Mouse (Mus musculus): ENCODE measurements around the gene Efemp2. TPM values are rescaled to one million over a fixed set of nuclear protein-coding genes. Genes with fewer than 3 reads are reported as not detected.
"Not testable (repeated sequence)": the region's sequence is repeated elsewhere in the genome, so short reads cannot be mapped to it uniquely, and the experiment has no call there.

The Efemp2 gene
- polyA plus RNA-seq, 1 experiment, result 58.5 TPM

GRCm38 (mm10) chr19:5490898-5491708, 17.3 kb downstream of the Efemp2 start:
- no peak for TF ChIP-seq POLR2A (IDR thresholded peaks at IDR 0.05; ENCODE audit: borderline replicate concordance, extremely low read depth, insufficient read depth, insufficient read length, poor library complexity, severe bottlenecking)
- TF ChIP-seq CTCF (IDR thresholded peaks at IDR 0.05; ENCODE audit: borderline replicate concordance, extremely low read depth, insufficient read depth, insufficient read length), result no peak
- peak; percentile 87 for DNase-seq (ENCODE audit: low read depth)

- DNase-seq (ENCODE audit: low read depth), result no peak
- no peak for TF ChIP-seq CTCF (IDR thresholded peaks at IDR 0.05; ENCODE audit: borderline replicate concordance, extremely low read depth, insufficient read depth, insufficient read length)
- no peak for TF ChIP-seq POLR2A (IDR thresholded peaks at IDR 0.05; ENCODE audit: borderline replicate concordance, extremely low read depth, insufficient read depth, insufficient read length, poor library complexity, severe bottlenecking)
Observed at GRCm38 (mm10) chr19:5492641-5493040, 18.9 kb downstream of the Efemp2 start.

- DNase-seq (ENCODE audit: low read depth), result not testable (repeated sequence)
Observed at GRCm38 (mm10) chr19:5493301-5493721, 19.6 kb downstream of the Efemp2 start.

- no peak for DNase-seq (ENCODE audit: low read depth)
- no peak for TF ChIP-seq CTCF (IDR thresholded peaks at IDR 0.05; ENCODE audit: borderline replicate concordance, extremely low read depth, insufficient read depth, insufficient read length)
- TF ChIP-seq POLR2A (IDR thresholded peaks at IDR 0.05; ENCODE audit: borderline replicate concordance, extremely low read depth, insufficient read depth, insufficient read length, poor library complexity, severe bottlenecking), result no peak
Observed at GRCm38 (mm10) chr19:5494314-5494713, 20.6 kb downstream of the Efemp2 start.

- no peak for DNase-seq (ENCODE audit: low read depth)
- TF ChIP-seq POLR2A (IDR thresholded peaks at IDR 0.05; ENCODE audit: borderline replicate concordance, extremely low read depth, insufficient read depth, insufficient read length, poor library complexity, severe bottlenecking) (no peak), CTCF (IDR thresholded peaks at IDR 0.05; ENCODE audit: borderline replicate concordance, extremely low read depth, insufficient read depth, insufficient read length) (no peak)
Observed at GRCm38 (mm10) chr19:5495353-5496051, 21.7 kb downstream of the Efemp2 start.

- TF ChIP-seq POLR2A (IDR thresholded peaks at IDR 0.05; ENCODE audit: borderline replicate concordance, extremely low read depth, insufficient read depth, insufficient read length, poor library complexity, severe bottlenecking), result no peak
- TF ChIP-seq CTCF (IDR thresholded peaks at IDR 0.05; ENCODE audit: borderline replicate concordance, extremely low read depth, insufficient read depth, insufficient read length), result no peak
- DNase-seq (ENCODE audit: low read depth), result no peak
Observed at GRCm38 (mm10) chr19:5496052-5496370, 22.3 kb downstream of the Efemp2 start.

- no peak for DNase-seq (ENCODE audit: low read depth)
- TF ChIP-seq CTCF (IDR thresholded peaks at IDR 0.05; ENCODE audit: borderline replicate concordance, extremely low read depth, insufficient read depth, insufficient read length) (no peak), POLR2A (IDR thresholded peaks at IDR 0.05; ENCODE audit: borderline replicate concordance, extremely low read depth, insufficient read depth, insufficient read length, poor library complexity, severe bottlenecking) (no peak)
Observed at GRCm38 (mm10) chr19:5500330-5500875, 26.6 kb downstream of the Efemp2 start.

- TF ChIP-seq CTCF (IDR thresholded peaks at IDR 0.05; ENCODE audit: borderline replicate concordance, extremely low read depth, insufficient read depth, insufficient read length) (no peak), POLR2A (IDR thresholded peaks at IDR 0.05; ENCODE audit: borderline replicate concordance, extremely low read depth, insufficient read depth, insufficient read length, poor library complexity, severe bottlenecking) (no peak)
- no peak for DNase-seq (ENCODE audit: low read depth)
Observed at GRCm38 (mm10) chr19:5503687-5504086, 29.9 kb downstream of the Efemp2 start, which contains the start of gene 1700020D05Rik. TSS of gene 1700020D05Rik (minus strand) at chr19:5503787.

- DNase-seq (ENCODE audit: low read depth), result peak; percentile 100
- TF ChIP-seq POLR2A (IDR thresholded peaks at IDR 0.05; ENCODE audit: borderline replicate concordance, extremely low read depth, insufficient read depth, insufficient read length, poor library complexity, severe bottlenecking) (peak; percentile 44; the same call in 1 of the 2 replicates), CTCF (IDR thresholded peaks at IDR 0.05; ENCODE audit: borderline replicate concordance, extremely low read depth, insufficient read depth, insufficient read length) (peak; percentile 18; the same call in 1 of the 2 replicates)
Observed at GRCm38 (mm10) chr19:5510031-5511026, 36.6 kb downstream of the Efemp2 start, which contains the start of gene Snx32. TSS of gene Snx32 (minus strand) at chr19:5510538.

- no peak for TF ChIP-seq CTCF (IDR thresholded peaks at IDR 0.05; ENCODE audit: borderline replicate concordance, extremely low read depth, insufficient read depth, insufficient read length)
- no peak for TF ChIP-seq POLR2A (IDR thresholded peaks at IDR 0.05; ENCODE audit: borderline replicate concordance, extremely low read depth, insufficient read depth, insufficient read length, poor library complexity, severe bottlenecking)
- DNase-seq (ENCODE audit: low read depth), result no peak
Observed at GRCm38 (mm10) chr19:5511074-5511632, 37.4 kb downstream of the Efemp2 start.

Measured in brain, embryonic 14.5 days (tissue).